Mouse (Mus musculus) heart, adult 9 months (tissue): ENCODE data around the gene Cend1.
"Not testable (repeated sequence)": the region's sequence is repeated elsewhere in the genome, so short reads cannot be mapped to it uniquely, and the experiment has no call there.

Source experiments
- DNase-seq, 2 experiments: peaks; one replicate each; pipeline ENCODE4 v3.0.0; 2022; ENCODE audit warnings: low spot score in 2 of 2

Cend1 gene

GRCm38 (mm10) chr7:141429840-141430584, 721 bp upstream of the Cend1 start:
- no peak for DNase-seq

GRCm38 (mm10) chr7:141428701-141429100, 590 bp downstream of the Cend1 start:
- no peak for DNase-seq

- no peak for DNase-seq
Measured at GRCm38 (mm10) chr7:141426948-141427730, 2.2 kb downstream of the Cend1 start.

GRCm38 (mm10) chr7:141423811-141424210, 5.5 kb downstream of the Cend1 start:
- DNase-seq = no peak

- DNase-seq = no peak
Measured at GRCm38 (mm10) chr7:141420030-141420702, 9.1 kb downstream of the Cend1 start.

GRCm38 (mm10) chr7:141418970-141419369, 10.3 kb downstream of the Cend1 start:
- no peak for DNase-seq

- DNase-seq = no peak
Measured at GRCm38 (mm10) chr7:141417731-141418681, 11.3 kb downstream of the Cend1 start.

- DNase-seq = no peak
Measured at GRCm38 (mm10) chr7:141416144-141416841, 13.0 kb downstream of the Cend1 start.

- DNase-seq = peak; percentile 97
Measured at GRCm38 (mm10) chr7:141413809-141414584, 15.3 kb downstream of the Cend1 start, which contains the start of gene Gatd1. Gene Gatd1 (minus strand): TSS chr7:141414136.

GRCm38 (mm10) chr7:141413331-141413730, 16.0 kb downstream of the Cend1 start:
- no peak for DNase-seq

GRCm38 (mm10) chr7:141411667-141412066, 17.6 kb downstream of the Cend1 start:
- no peak for DNase-seq

GRCm38 (mm10) chr7:141410631-141411030, 18.7 kb downstream of the Cend1 start:
- DNase-seq = no peak

GRCm38 (mm10) chr7:141408833-141409232, 20.5 kb downstream of the Cend1 start:
- peak; percentile 69 to 83 for DNase-seq

GRCm38 (mm10) chr7:141407670-141408069, 21.6 kb downstream of the Cend1 start:
- not testable (repeated sequence) for DNase-seq

- DNase-seq = no peak
Measured at GRCm38 (mm10) chr7:141405466-141405865, 23.8 kb downstream of the Cend1 start.

- no peak for DNase-seq
Measured at GRCm38 (mm10) chr7:141403305-141403704, 26.0 kb downstream of the Cend1 start.

GRCm38 (mm10) chr7:141395348-141395747, 33.9 kb downstream of the Cend1 start:
- DNase-seq = no peak

- no peak for DNase-seq
Measured at GRCm38 (mm10) chr7:141394771-141395170, 34.5 kb downstream of the Cend1 start.

GRCm38 (mm10) chr7:141394158-141394557, 35.1 kb downstream of the Cend1 start:
- no peak for DNase-seq
